Mouse (Mus musculus) fat pad, adult 2 months (tissue): ENCODE results near the gene Foxp1.

Experiments used
- DNase-seq: peaks from one replicate; pipeline ENCODE4 v3.0.0-alpha.2; 2011; ENCODE audit warnings: low read depth, low spot score; ENCODE audit errors: extremely low read depth

Gene Foxp1

GRCm38 (mm10) chr6:99221147-99221546 lies 301.4 kb downstream of the Foxp1 start:
- no peak for DNase-seq

- no peak for DNase-seq
Measured at GRCm38 (mm10) chr6:99220472-99220871, 302.0 kb downstream of the Foxp1 start.

- no peak for DNase-seq
Measured at GRCm38 (mm10) chr6:99217846-99218245, 304.7 kb downstream of the Foxp1 start.

- DNase-seq: no peak
Measured at GRCm38 (mm10) chr6:99217155-99217554, 305.4 kb downstream of the Foxp1 start.

- DNase-seq: no peak
Measured at GRCm38 (mm10) chr6:99212461-99212860, 310.1 kb downstream of the Foxp1 start.

GRCm38 (mm10) chr6:99211663-99212333 lies 310.7 kb downstream of the Foxp1 start:
- no peak for DNase-seq

- DNase-seq: no peak
Measured at GRCm38 (mm10) chr6:99210161-99210560, 312.4 kb downstream of the Foxp1 start.

- no peak for DNase-seq
Measured at GRCm38 (mm10) chr6:99207226-99207885, 315.2 kb downstream of the Foxp1 start.

- DNase-seq: no peak
Measured at GRCm38 (mm10) chr6:99206437-99206870, 316.1 kb downstream of the Foxp1 start.

GRCm38 (mm10) chr6:99205587-99206436 lies 316.7 kb downstream of the Foxp1 start:
- no peak for DNase-seq

GRCm38 (mm10) chr6:99204780-99205586 lies 317.5 kb downstream of the Foxp1 start:
- DNase-seq: no peak

- no peak for DNase-seq
Measured at GRCm38 (mm10) chr6:99204052-99204779, 318.3 kb downstream of the Foxp1 start.

GRCm38 (mm10) chr6:99203231-99203630 lies 319.3 kb downstream of the Foxp1 start:
- DNase-seq: no peak

- no peak for DNase-seq
Measured at GRCm38 (mm10) chr6:99202781-99203180, 319.7 kb downstream of the Foxp1 start.

- no peak for DNase-seq
Measured at GRCm38 (mm10) chr6:99201271-99201705, 321.2 kb downstream of the Foxp1 start.

- DNase-seq: no peak
Measured at GRCm38 (mm10) chr6:99200656-99201055, 321.9 kb downstream of the Foxp1 start.

GRCm38 (mm10) chr6:99199277-99199676 lies 323.2 kb downstream of the Foxp1 start:
- DNase-seq: no peak

GRCm38 (mm10) chr6:99193697-99194096 lies 328.8 kb downstream of the Foxp1 start:
- DNase-seq: no peak

GRCm38 (mm10) chr6:99191636-99192137 lies 330.8 kb downstream of the Foxp1 start:
- no peak for DNase-seq
